Mouse (Mus musculus) brown adipose tissue, adult 24 weeks (tissue): ENCODE measurements around the gene Per1. TPM values are rescaled to one million over a fixed set of nuclear protein-coding genes. Genes with fewer than 3 reads are reported as not detected.

Source experiments
- H3K27ac ChIP-seq: fragments of 200-500 bp; replicated peaks from 2 replicates; pipeline ENCODE4 v1.5.1; 2012; ENCODE audit warnings: low read depth, mild to moderate bottlenecking, low read length
- H3K4me1 ChIP-seq: fragments of 200-500 bp; 2 replicates; pipeline ENCODE4 v1.6.1; 2012; ENCODE audit warnings: low read length, mixed read lengths; ENCODE audit not compliant: control insufficient read depth, insufficient read depth, insufficient read length
- H3K4me3 ChIP-seq: fragments of 200-500 bp; 2 replicates; pipeline ENCODE4 v1.5.1; 2012; ENCODE audit warnings: low read depth, mild to moderate bottlenecking, low read length, moderate library complexity; ENCODE audit not compliant: insufficient read depth
- polyA plus RNA-seq: library from polyadenylated mRNA; stranded (reverse); fragments of >200 nt; gene quantifications from 2 replicates; pipeline ENCODE4 v1.2.4, GENCODE M21; 2012; ENCODE audit not compliant: missing spikeins, insufficient read depth, insufficient read length

Per1 gene
- polyA plus RNA-seq, 1 experiment, result 7.9 TPM

GRCm38 (mm10) chr11:69072234-69072633 lies 22.8 kb upstream of the Per1 start:
- Histone ChIP-seq H3K4me3 (no peak overlapping the region; the same call in 1 of the 2 replicates), H3K4me1 (no peaks in the 10 kb centered on the region), H3K27ac (no peak overlapping the region)

GRCm38 (mm10) chr11:69072666-69073064 lies 22.4 kb upstream of the Per1 start:
- no peaks in the 10 kb centered on the region for H3K4me1 ChIP-seq
- peak overlapping the region; percentile 11 for H3K4me3 ChIP-seq
- no peak overlapping the region for H3K27ac ChIP-seq

GRCm38 (mm10) chr11:69073065-69073888 lies 21.7 kb upstream of the Per1 start:
- no peaks in the 10 kb centered on the region for H3K4me1 ChIP-seq
- H3K27ac ChIP-seq, result peak overlapping the region; percentile 95
- peak overlapping the region; percentile 31 for H3K4me3 ChIP-seq

GRCm38 (mm10) chr11:69073951-69074775 lies 20.9 kb upstream of the Per1 start:
- Histone ChIP-seq H3K4me3 (no peak overlapping the region), H3K4me1 (no peaks in the 10 kb centered on the region), H3K27ac (peak overlapping the region; percentile 17; the same call in 1 of the 2 replicates)

- Histone ChIP-seq H3K4me1 (no peaks in the 10 kb centered on the region), H3K4me3 (no peak overlapping the region), H3K27ac (no peak overlapping the region)
Observed at GRCm38 (mm10) chr11:69074776-69075069, 20.3 kb upstream of the Per1 start.

GRCm38 (mm10) chr11:69075764-69076479 lies 19.1 kb upstream of the Per1 start:
- no peak overlapping the region for H3K27ac ChIP-seq
- no peaks in the 10 kb centered on the region for H3K4me1 ChIP-seq
- H3K4me3 ChIP-seq, result no peak overlapping the region

- H3K4me3 ChIP-seq, result no peak overlapping the region
- no peak overlapping the region for H3K27ac ChIP-seq
- H3K4me1 ChIP-seq, result no peaks in the 10 kb centered on the region
Observed at GRCm38 (mm10) chr11:69076572-69076971, 18.4 kb upstream of the Per1 start.

- no peak overlapping the region for H3K4me3 ChIP-seq
- no peaks in the 10 kb centered on the region for H3K4me1 ChIP-seq
- H3K27ac ChIP-seq, result no peak overlapping the region
Observed at GRCm38 (mm10) chr11:69077316-69077715, 17.7 kb upstream of the Per1 start.

- Histone ChIP-seq H3K27ac (no peak overlapping the region), H3K4me3 (no peak overlapping the region), H3K4me1 (no peaks in the 10 kb centered on the region)
Observed at GRCm38 (mm10) chr11:69078041-69078440, 17.0 kb upstream of the Per1 start.

GRCm38 (mm10) chr11:69078805-69079438 lies 16.1 kb upstream of the Per1 start:
- no peak overlapping the region for H3K4me3 ChIP-seq
- no peaks in the 10 kb centered on the region for H3K4me1 ChIP-seq
- H3K27ac ChIP-seq, result peak overlapping the region; percentile 53; the same call in 1 of the 2 replicates

- Histone ChIP-seq H3K4me3 (no peak overlapping the region), H3K4me1 (no peaks in the 10 kb centered on the region)
Observed at GRCm38 (mm10) chr11:69080102-69080854, 14.7 kb upstream of the Per1 start.

GRCm38 (mm10) chr11:69080855-69081222 lies 14.2 kb upstream of the Per1 start:
- Histone ChIP-seq H3K4me1 (no peaks in the 10 kb centered on the region), H3K4me3 (no peak overlapping the region), H3K27ac (no peak overlapping the region)

More at GRCm38 (mm10) chr11:69080102-69080854, 14.7 kb upstream of the Per1 start:
- H3K27ac ChIP-seq, result no peak overlapping the region

GRCm38 (mm10) chr11:69081613-69082012 lies 13.4 kb upstream of the Per1 start:
- no peak overlapping the region for H3K4me3 ChIP-seq
- H3K27ac ChIP-seq, result no peak overlapping the region
- no peaks in the 10 kb centered on the region for H3K4me1 ChIP-seq

GRCm38 (mm10) chr11:69085608-69086007 lies 9.4 kb upstream of the Per1 start:
- Histone ChIP-seq H3K4me1 (peaks cover 11% of the 10 kb centered on the region; the same call in 1 of the 2 replicates), H3K4me3 (no peak overlapping the region), H3K27ac (no peak overlapping the region)
